Mouse (Mus musculus): ENCODE data around the gene Iqsec1. TPM values are rescaled to one million over a fixed set of nuclear protein-coding genes. Genes with fewer than 3 reads are reported as not detected.

The Iqsec1 gene
- total and polyA plus RNA-seq, 3 experiments = 2.0 to 48.2 (median 39.2) TPM

DNA sequence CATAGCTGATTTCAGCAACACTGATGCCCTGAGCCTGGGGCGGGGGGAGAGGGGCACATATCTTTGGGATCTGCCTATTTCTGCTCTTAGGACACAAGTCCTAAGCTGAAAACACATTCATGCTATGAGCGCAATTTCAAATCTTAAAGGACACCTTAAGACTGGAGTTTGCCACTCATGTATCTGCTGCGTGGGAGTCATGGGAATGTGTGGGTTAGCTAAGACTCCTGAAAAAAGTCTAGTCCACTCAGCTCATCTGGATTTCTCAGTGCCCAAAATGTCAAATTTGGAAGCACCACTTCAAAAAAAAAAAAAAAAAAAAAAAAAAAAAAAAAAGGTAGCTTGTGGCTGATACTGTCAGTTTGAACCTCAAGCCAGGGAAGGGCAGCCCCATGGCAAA lies 63.7 kb downstream of the Iqsec1 start:
- H3K9me3 ChIP-seq (replicated peaks) = no peaks in the 10 kb centered on the region
- no peak overlapping the region for H3K4me3 ChIP-seq (ENCODE audit: low read depth, low read length)
- DNase-seq (ENCODE audit: low spot score) (no peak), ATAC-seq (ENCODE audit: extremely low read depth, insufficient number of reproducible peaks, low FRiP score, poor library complexity, severe bottlenecking) (no peak)
- TF ChIP-seq TAL1 (conservative IDR thresholded peaks at IDR 0.05; ENCODE audit: low read depth, low read length) = no peak
- H3K36me3 ChIP-seq (replicated peaks) = no peaks in the 10 kb centered on the region
- no peaks in the 10 kb centered on the region for H3K4me1 ChIP-seq (ENCODE audit: insufficient read depth, low read depth, low read length)
- peaks cover 2% of the 10 kb centered on the region; the same call in 1 of the 2 replicates for H3K27me3 ChIP-seq (ENCODE audit: insufficient read depth, low read length)

DNA sequence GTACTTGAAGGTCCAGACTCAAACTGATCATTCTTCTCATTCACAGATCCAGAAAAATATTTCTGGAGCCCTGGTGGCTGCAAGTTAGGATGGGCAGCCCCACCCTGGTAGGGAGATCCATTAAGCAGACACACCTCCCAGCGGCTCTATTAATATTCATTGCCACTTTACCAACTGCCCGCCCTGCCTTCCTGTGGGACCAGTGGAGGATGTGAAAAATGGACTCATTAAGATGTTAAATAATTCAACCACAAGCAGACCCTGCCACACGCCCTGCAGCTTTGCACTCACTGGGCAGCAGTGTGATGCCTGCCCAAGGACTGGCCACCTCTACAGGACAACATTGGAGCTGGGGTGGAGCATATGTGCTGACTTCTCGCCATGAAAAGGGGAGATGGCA lies 64.1 kb downstream of the Iqsec1 start:
- DNase-seq (ENCODE audit: low spot score) = no peak
- ATAC-seq (ENCODE audit: extremely low read depth, insufficient number of reproducible peaks, low FRiP score, poor library complexity, severe bottlenecking) = no peak
- TF ChIP-seq POLR2AphosphoS5 (IDR thresholded peaks at IDR 0.05; ENCODE audit: insufficient replicate concordance, low read depth, low read length) (no peak), GATA2 (IDR thresholded peaks at IDR 0.05; ENCODE audit: borderline replicate concordance, low read depth, low read length) (no peak), CTCF (IDR thresholded peaks at IDR 0.05; ENCODE audit: low read depth, low read length) (no peak), TAL1 (conservative IDR thresholded peaks at IDR 0.05; ENCODE audit: low read depth, low read length) (no peak), GATA1 (IDR thresholded peaks at IDR 0.05; ENCODE audit: borderline replicate concordance, low read length) (no peak)
- Histone ChIP-seq H3K27me3 (ENCODE audit: insufficient read depth, low read length) (peaks cover 2% of the 10 kb centered on the region; the same call in 1 of the 2 replicates), H3K36me3 (replicated peaks) (no peaks in the 10 kb centered on the region), H3K4me3 (ENCODE audit: low read depth, low read length) (no peak overlapping the region), H3K9me3 (replicated peaks) (no peaks in the 10 kb centered on the region), H3K4me1 (ENCODE audit: insufficient read depth, low read depth, low read length) (no peaks in the 10 kb centered on the region)

DNA sequence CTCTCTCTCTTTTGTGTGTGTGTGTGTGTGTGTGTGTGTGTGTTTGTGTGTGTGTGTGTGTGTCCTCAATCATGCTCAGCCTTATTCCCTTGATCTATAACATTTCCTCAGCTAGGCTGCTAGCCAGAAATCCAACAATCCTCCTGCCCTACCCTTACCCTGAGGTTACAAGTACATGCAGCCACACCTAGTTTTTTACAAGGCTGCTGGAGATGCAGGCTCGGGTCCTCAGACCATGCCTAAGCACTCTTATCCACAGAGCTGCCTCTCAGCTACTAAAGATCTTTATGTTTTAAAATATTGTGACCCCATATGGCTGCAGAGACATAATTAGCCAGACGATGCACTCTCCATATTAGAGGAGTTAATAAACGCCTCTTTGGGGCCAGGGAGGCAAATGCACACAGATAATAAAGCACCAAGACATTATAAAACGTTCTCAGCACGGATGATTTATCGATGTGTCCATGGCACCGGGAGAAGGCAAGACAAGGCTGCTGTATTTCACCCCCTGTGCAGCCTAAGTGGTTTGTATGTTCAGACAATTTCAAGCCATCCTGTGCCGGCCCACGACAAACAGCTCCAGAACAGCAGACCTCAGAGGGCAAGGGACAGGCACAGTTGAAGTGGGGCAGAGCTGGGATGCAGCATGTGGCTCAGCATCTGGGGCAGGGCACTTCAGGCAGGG lies 67.1 kb downstream of the Iqsec1 start:
- TF ChIP-seq GATA2 (IDR thresholded peaks at IDR 0.05; ENCODE audit: borderline replicate concordance, low read depth, low read length) (no peak), CTCF (IDR thresholded peaks at IDR 0.05; ENCODE audit: low read depth, low read length) (no peak), POLR2AphosphoS5 (IDR thresholded peaks at IDR 0.05; ENCODE audit: insufficient replicate concordance, low read depth, low read length) (no peak), GATA1 (IDR thresholded peaks at IDR 0.05; ENCODE audit: borderline replicate concordance, low read length) (no peak), TAL1 (conservative IDR thresholded peaks at IDR 0.05; ENCODE audit: low read depth, low read length) (no peak)
- Histone ChIP-seq H3K4me1 (ENCODE audit: insufficient read depth, low read depth, low read length) (no peaks in the 10 kb centered on the region), H3K4me3 (ENCODE audit: low read depth, low read length) (no peak overlapping the region), H3K9me3 (replicated peaks) (no peaks in the 10 kb centered on the region), H3K27me3 (ENCODE audit: insufficient read depth, low read length) (peaks cover 2% of the 10 kb centered on the region; the same call in 1 of the 2 replicates), H3K36me3 (replicated peaks) (no peaks in the 10 kb centered on the region)
- DNase-seq (ENCODE audit: low spot score) = no peak
- no peak for ATAC-seq (ENCODE audit: extremely low read depth, insufficient number of reproducible peaks, low FRiP score, poor library complexity, severe bottlenecking)

DNA sequence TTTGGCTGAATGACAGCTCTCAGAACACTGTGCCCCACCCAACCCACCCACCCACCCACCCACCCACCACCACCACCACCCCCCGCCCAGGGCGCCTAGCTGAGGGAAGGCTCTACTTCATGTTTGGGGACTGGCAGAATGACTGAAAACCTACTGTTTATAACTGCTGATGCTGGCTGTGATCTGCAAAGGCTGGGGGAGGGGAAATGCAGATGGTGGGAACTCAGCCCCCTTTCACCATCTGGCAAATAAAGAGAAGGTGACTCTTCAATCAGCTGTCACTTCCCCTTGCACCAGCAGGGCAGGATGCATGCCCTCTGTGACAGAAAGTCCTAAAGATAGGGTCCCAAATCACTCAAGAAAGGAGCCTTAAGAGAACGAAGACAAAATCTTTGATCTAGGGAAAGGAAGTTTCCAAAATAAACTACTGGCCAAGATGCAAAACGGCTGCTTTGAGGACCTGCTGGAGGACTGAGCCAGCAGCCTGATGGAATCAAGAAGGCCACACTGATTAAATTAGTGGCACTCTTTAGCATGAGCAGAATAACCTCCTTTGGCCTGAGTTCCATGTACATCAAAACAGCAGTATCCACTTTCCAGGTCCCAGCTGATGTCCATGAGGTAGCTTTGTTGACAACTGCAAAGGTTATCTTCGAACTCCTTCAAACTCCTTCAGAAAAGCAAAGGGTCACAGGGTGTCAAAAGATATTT lies 67.8 kb downstream of the Iqsec1 start:
- Histone ChIP-seq H3K4me1 (ENCODE audit: insufficient read depth, low read depth, low read length) (no peaks in the 10 kb centered on the region), H3K36me3 (replicated peaks) (no peaks in the 10 kb centered on the region), H3K27me3 (ENCODE audit: insufficient read depth, low read length) (peaks cover 4% of the 10 kb centered on the region; the same call in 1 of the 2 replicates), H3K9me3 (replicated peaks) (no peaks in the 10 kb centered on the region), H3K4me3 (ENCODE audit: low read depth, low read length) (no peak overlapping the region)
- ATAC-seq (ENCODE audit: extremely low read depth, insufficient number of reproducible peaks, low FRiP score, poor library complexity, severe bottlenecking) = no peak
- DNase-seq (ENCODE audit: low spot score) = no peak
- TF ChIP-seq TAL1 (conservative IDR thresholded peaks at IDR 0.05; ENCODE audit: low read depth, low read length) (no peak), CTCF (IDR thresholded peaks at IDR 0.05; ENCODE audit: low read depth, low read length) (no peak), POLR2AphosphoS5 (IDR thresholded peaks at IDR 0.05; ENCODE audit: insufficient replicate concordance, low read depth, low read length) (no peak), GATA2 (IDR thresholded peaks at IDR 0.05; ENCODE audit: borderline replicate concordance, low read depth, low read length) (no peak), GATA1 (IDR thresholded peaks at IDR 0.05; ENCODE audit: borderline replicate concordance, low read length) (no peak)

DNA sequence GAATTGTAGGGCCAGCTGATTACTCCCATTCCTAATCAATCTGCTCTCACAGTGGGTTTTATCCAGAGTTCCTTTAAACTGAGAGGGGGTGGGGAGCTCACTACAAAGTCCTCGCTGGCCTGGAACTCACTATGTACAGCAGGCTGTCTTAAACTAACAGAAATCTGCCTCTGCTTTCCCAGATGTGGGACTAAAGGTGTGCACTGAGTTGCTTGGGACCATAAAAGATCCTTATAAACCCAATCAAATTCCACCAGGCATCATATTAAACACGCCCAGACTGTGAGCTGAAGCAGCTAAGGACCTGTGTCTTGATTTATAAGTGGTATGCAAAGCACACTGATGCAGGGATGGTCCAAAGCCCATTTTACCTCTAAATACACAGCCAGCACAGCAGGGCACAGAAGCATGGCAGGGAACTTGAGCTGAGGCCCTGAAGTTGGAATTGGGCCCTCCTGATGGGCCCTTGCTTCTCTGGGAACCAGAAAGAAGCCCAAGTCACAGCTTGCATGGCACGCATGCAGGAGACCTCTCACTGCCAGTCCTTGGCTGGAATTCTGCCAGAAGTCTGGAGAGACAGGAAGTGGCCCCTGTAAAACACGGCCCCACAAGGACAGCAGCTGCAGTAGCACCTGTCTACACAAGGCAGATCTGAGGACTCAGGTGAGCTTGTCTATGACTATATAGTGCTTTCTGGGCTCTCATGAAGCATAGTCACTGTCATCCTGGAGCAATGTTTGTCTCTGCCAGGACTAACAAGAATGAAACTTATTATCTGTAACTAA lies 68.7 kb downstream of the Iqsec1 start:
- Histone ChIP-seq H3K4me3 (ENCODE audit: low read depth, low read length) (no peak overlapping the region), H3K4me1 (ENCODE audit: insufficient read depth, low read depth, low read length) (no peaks in the 10 kb centered on the region), H3K36me3 (replicated peaks) (no peaks in the 10 kb centered on the region), H3K9me3 (replicated peaks) (no peaks in the 10 kb centered on the region), H3K27me3 (ENCODE audit: insufficient read depth, low read length) (peaks cover 4% of the 10 kb centered on the region; the same call in 1 of the 2 replicates)
- TF ChIP-seq CTCF (IDR thresholded peaks at IDR 0.05; ENCODE audit: low read depth, low read length) (no peak), GATA1 (IDR thresholded peaks at IDR 0.05; ENCODE audit: borderline replicate concordance, low read length) (no peak), POLR2AphosphoS5 (IDR thresholded peaks at IDR 0.05; ENCODE audit: insufficient replicate concordance, low read depth, low read length) (no peak)
- ATAC-seq (ENCODE audit: extremely low read depth, insufficient number of reproducible peaks, low FRiP score, poor library complexity, severe bottlenecking) (no peak), DNase-seq (ENCODE audit: low spot score) (no peak)

DNA sequence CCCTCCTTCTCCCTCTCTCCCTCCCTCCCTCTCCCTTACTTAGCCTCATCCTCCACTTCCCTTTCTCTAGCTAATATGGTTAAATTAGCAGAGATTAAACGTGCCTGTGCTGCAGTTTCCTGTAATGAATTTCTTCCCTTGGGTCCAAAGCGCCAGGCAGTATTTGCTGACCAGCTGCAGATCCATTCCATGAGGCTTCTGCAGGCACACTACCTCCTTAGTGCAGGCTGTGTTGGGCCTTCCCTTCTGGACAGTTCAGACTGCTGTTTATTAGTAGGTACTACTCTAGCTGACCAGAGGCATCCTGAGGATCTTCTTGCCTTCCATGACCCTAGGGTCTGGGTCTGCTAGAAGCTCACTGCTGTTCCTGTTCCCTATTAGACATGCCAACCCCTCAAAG lies 72.9 kb downstream of the Iqsec1 start:
- no peak for TF ChIP-seq CTCF (IDR thresholded peaks at IDR 0.05; ENCODE audit: low read depth, low read length)
- TF ChIP-seq GATA2 (IDR thresholded peaks at IDR 0.05; ENCODE audit: borderline replicate concordance, low read depth, low read length) = no peak
- no peak for TF ChIP-seq TAL1 (conservative IDR thresholded peaks at IDR 0.05; ENCODE audit: low read depth, low read length)
- no peak for TF ChIP-seq GATA1 (IDR thresholded peaks at IDR 0.05; ENCODE audit: borderline replicate concordance, low read length)
- no peak for TF ChIP-seq POLR2AphosphoS5 (IDR thresholded peaks at IDR 0.05; ENCODE audit: insufficient replicate concordance, low read depth, low read length)
- Histone ChIP-seq H3K4me1 (ENCODE audit: insufficient read depth, low read depth, low read length) (no peaks in the 10 kb centered on the region), H3K9me3 (replicated peaks) (no peaks in the 10 kb centered on the region), H3K27me3 (ENCODE audit: insufficient read depth, low read length) (0 out of 2 replicates have a peak, but pooled peaks cover 2% of the 10 kb centered on the region), H3K36me3 (replicated peaks) (no peaks in the 10 kb centered on the region), H3K4me3 (ENCODE audit: low read depth, low read length) (no peak overlapping the region)
- DNase-seq (ENCODE audit: low spot score) (no peak), ATAC-seq (ENCODE audit: extremely low read depth, insufficient number of reproducible peaks, low FRiP score, poor library complexity, severe bottlenecking) (no peak)
